Mouse (Mus musculus) small intestine, adult 10 weeks (tissue): ENCODE measurements around the gene Oprm1. TPM values are rescaled to one million over a fixed set of nuclear protein-coding genes. Genes with fewer than 3 reads are reported as not detected.

Source experiments
- polyA plus RNA-seq: library from polyadenylated mRNA; stranded (reverse); fragments of 350-450 nt; fragmentation: Illumina TruSeq; extraction: RNeasy Lipid Tissue Mini Kit (QIAGEN cat#74804); gene quantifications from one replicate; pipeline ENCODE4 v1.2.3, GENCODE M21; 2014; ENCODE audit warnings: low replicate concordance

Oprm1 gene
- polyA plus RNA-seq: not detected

DNA sequence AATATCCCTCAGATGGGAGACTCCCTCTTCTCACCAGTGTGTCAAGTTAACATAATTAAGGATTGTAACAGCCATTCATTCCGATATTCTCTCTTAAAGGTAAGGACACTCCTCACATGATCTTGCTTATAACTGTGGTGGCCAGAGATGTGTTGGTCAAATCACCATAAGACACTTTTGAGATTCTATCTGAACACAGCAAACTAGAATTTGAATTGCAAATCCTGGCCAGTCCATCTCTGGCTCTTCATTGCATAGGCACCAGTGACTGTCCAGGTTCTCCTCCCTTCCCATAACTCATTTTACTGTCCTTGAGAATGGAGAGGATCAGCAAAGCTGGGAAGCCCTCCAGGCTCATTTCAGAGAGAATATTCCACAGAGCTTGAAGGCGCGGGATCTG is at the start of gene Oprm1:
Gene Oprm1, plus strand, starts transcription at position 301 of the 400 bp plus-strand sequence.

DNA sequence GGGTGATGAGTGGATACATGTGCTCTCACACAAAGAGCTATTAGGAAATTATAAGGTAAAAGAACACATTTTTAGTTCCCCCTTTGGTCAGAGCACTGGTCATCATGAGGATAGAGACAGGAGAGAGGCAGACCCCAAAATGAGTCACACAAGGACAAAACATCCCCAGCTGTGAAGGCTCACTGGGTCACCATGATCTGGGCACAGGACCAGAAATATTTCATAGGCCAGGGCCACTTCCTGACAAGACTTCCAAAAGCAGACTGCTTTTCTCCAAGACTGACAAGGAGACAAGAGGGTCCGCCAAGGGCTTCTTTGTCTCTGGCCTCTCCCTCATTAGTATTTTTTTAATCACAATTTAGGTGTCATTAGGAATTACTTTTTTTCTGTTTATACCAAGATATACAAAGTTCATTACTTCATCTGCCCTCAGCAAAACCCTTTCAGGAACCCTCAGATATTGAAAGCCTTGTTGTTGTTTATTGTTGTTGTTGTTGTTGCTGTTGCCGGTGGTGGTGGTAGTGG is 3.0 kb downstream of the Oprm1 start, which contains the start of gene Gm10945:
Gene Gm10945, minus strand, starts transcription at position 475 of the 525 bp plus-strand sequence.

DNA sequence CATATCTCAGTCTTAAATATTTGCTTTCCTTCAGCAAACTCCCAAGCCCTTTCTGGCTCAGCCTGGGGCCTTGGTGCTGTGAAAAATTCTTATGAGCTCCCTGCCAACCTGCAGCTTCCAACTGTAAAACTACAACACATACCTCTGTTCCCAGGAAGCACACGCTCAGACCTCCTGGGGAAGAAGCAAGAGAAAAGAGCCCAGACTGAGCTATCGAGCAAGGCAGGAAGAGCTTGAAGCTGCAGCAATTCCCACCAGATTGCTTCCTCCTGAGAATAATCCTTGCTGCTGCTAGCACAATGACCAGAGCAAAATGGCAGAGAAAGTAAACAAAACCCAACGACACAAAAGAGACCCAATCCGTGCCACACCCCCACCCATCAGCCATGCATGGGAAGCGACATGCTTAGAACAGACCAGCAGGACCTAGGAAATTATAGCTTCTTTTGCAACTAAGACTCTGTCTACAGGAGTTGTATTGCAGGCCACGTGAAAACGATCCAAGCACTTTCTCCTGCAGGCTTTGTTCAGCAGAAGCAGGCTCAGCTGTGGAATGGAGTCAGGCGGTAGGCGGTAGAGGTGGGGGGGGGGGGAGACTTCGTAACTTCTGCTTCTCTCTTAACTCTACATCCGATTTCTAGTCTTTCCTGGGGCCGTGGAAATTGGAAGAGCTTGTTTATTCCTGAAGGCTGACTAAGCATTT is 294.2 kb downstream of the Oprm1 start, which contains the start of gene Ipcef1:
Gene Ipcef1, minus strand, starts transcription at position 164 of the 703 bp plus-strand sequence.

Other genes starting within 250 kb of the Oprm1 start
- gene Gm10945, start 3.3 kb downstream of the Oprm1 start, polyA plus RNA-seq: not detected